Mouse (Mus musculus) midbrain, embryonic 12.5 days (tissue): ENCODE measurements around the gene Psmb11. TPM values are rescaled to one million over a fixed set of nuclear protein-coding genes. Genes with fewer than 3 reads are reported as not detected.

Source experiments
- ATAC-seq: fragments of 200-750 bp; cut with Nextera tagmentation; 2 replicates; pipeline ENCODE4 v1.8.0; 2017; ENCODE audit warnings: low read depth, moderate TSS enrichment, moderate library complexity; ENCODE audit not compliant: low FRiP score
- H3K27ac ChIP-seq: fragments of 300-500 bp; sonication (generic); replicated peaks from 2 replicates; pipeline ENCODE4 v1.5.1; 2016; ENCODE audit warnings: mild to moderate bottlenecking
- H3K27me3 ChIP-seq: fragments of 300-500 bp; sonication (generic); 2 replicates; pipeline ENCODE4 v1.6.1; 2016; ENCODE audit warnings: mild to moderate bottlenecking
- H3K36me3 ChIP-seq: fragments of 300-500 bp; sonication (generic); 2 replicates; pipeline ENCODE4 v1.6.1; 2016
- H3K4me1 ChIP-seq: fragments of 300-500 bp; sonication (generic); 2 replicates; pipeline ENCODE4 v1.6.1; 2016
- H3K4me2 ChIP-seq: fragments of 300-500 bp; sonication (generic); replicated peaks from 2 replicates; pipeline ENCODE4 v1.6.1; 2016; ENCODE audit warnings: mild to moderate bottlenecking, moderate library complexity
- H3K4me3 ChIP-seq: fragments of 300-500 bp; sonication (generic); 2 replicates; pipeline ENCODE4 v1.5.1; 2016; ENCODE audit warnings: mild to moderate bottlenecking
- H3K9ac ChIP-seq: fragments of 300-500 bp; sonication (generic); replicated peaks from 2 replicates; pipeline ENCODE4 v1.6.1; 2016; ENCODE audit warnings: mild to moderate bottlenecking, moderate library complexity
- H3K9me3 ChIP-seq: fragments of 300-500 bp; sonication (generic); 2 replicates; pipeline ENCODE4 v1.6.1; 2016; ENCODE audit warnings: mild to moderate bottlenecking
- WGBS: fragments of 180-500 bp; shearing (Covaris S2); methylation state at CpG from one replicate; pipeline ENCODE4 v1.1.7; 2016; 5-methylcytosine and 5-hydroxymethylcytosine counted together
- polyA plus RNA-seq: library from polyadenylated mRNA; unstranded; fragments of >200 nt; fragmentation: Nextera tagmentation; extraction: Ambion mirVana; gene quantifications from 2 replicates; pipeline ENCODE4 v1.2.1, GENCODE M21; 2016

The Psmb11 gene
- polyA plus RNA-seq, 1 experiment from 2014 or later, result not detected

DNA sequence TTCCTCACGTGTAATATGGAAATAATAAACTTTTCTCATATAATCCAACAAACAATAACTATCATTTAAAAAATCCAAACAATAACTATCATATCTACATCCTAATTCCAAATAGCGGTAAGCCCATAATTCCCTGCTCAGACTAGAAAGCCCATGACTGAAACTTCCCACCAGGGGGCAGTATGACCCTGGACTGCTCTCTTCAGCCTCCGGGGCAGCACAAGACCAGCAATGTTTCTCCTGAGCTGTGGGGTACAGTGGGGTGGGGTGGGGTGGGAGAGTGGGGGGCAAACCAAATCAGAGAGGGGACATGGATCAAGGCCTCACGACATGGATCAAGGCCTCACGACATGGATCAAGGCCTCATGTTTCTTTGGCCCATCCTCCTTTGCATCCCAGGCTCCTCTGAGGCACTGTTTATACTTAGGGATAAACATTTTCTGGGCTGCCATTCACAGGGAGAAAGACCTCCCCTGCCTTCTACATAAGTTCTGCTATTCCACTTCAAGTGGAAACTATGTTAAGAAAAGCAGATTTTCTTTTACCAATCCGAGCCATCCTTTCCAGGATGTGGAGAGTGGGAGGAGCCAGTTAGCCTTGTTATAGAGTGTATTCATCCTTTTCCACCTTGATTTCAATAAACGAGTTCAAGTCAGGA is 37.4 kb upstream of the Psmb11 start:
- H3K9me3 ChIP-seq, result no peaks in the 10 kb centered on the region
- no peak overlapping the region for H3K4me3 ChIP-seq
- H3K27ac ChIP-seq, result no peak overlapping the region
- peaks cover 13% of the 10 kb centered on the region for H3K36me3 ChIP-seq
- no peaks in the 10 kb centered on the region for H3K4me1 ChIP-seq
- peak; percentile 60 for ATAC-seq
- 51% methylated on average over 7 of the region's 7 CpGs for WGBS
- no peak overlapping the region for H3K9ac ChIP-seq
- no peak overlapping the region for H3K4me2 ChIP-seq
- H3K27me3 ChIP-seq, result no peaks in the 10 kb centered on the region

DNA sequence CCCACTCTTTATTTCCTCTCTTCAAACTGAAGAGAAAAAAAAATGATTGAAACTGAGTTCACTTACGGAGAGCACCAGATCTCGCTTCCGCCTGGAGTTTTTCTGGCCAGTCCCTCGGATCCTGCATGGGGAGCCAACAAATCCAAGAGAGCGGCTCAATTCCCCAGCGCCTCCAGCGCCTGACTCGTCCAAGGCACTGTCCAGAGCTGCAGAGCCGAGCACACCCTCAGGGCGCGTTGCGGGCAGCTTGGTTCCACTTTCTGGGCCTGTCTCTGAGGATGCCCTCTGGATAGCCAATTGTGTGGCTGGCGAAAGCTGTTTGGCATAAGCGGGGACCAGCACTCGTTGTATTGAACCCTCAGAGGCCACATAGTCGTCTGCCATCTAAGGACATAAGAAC is 30.2 kb upstream of the Psmb11 start:
- 0 out of 2 replicates have a peak, but pooled peaks cover 4% of the 10 kb centered on the region for H3K4me1 ChIP-seq
- H3K27me3 ChIP-seq, result no peaks in the 10 kb centered on the region
- H3K9ac ChIP-seq, result no peak overlapping the region
- no peak overlapping the region for H3K4me2 ChIP-seq
- ATAC-seq, result no peak
- H3K9me3 ChIP-seq, result no peaks in the 10 kb centered on the region
- no peak overlapping the region for H3K4me3 ChIP-seq
- 88% methylated on average over 16 of the region's 16 CpGs for WGBS
- no peak overlapping the region for H3K27ac ChIP-seq
- H3K36me3 ChIP-seq, result peaks cover 18% of the 10 kb centered on the region

DNA sequence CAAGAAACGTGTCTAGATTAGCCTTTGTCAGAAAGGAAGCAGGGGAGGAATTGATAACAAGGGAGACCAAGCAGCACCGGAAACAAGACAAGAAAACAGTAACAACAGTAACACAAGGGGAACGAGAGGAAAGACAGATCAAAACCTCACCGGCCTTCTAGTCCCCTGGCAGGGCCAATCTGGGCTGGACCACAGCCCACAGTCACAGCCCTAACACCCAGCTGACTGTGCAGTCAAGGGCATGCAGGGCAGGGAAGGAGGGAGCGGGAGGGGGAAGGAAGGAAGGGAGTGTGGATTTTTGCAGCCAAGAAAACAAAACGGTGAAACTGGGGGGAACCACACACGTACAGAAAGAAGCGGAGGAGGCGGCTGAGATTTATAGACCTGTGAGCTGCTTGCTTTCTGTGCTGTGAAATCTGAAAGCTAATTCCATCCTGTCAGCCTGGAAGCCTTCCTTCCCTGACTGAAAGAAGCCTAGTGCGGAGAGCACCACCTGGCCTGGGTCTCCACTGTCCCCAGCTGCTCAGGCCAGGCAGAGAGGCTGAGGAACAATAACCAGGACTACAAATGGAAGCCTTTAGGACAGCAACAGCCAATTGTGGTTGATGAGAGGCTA is 28.8 kb upstream of the Psmb11 start:
- no peaks in the 10 kb centered on the region for H3K9me3 ChIP-seq
- no peaks in the 10 kb centered on the region for H3K27me3 ChIP-seq
- H3K4me1 ChIP-seq, result 0 out of 2 replicates have a peak, but pooled peaks cover 4% of the 10 kb centered on the region
- peaks cover 18% of the 10 kb centered on the region for H3K36me3 ChIP-seq
- 81% methylated on average over 10 of the region's 10 CpGs for WGBS
- H3K9ac ChIP-seq, result no peak overlapping the region
- no peak overlapping the region for H3K4me3 ChIP-seq
- no peak overlapping the region for H3K4me2 ChIP-seq
- no peak for ATAC-seq
- 0 out of 2 replicates have a peak overlapping the region, but pooled peaks have one; percentile 35 for H3K27ac ChIP-seq

DNA sequence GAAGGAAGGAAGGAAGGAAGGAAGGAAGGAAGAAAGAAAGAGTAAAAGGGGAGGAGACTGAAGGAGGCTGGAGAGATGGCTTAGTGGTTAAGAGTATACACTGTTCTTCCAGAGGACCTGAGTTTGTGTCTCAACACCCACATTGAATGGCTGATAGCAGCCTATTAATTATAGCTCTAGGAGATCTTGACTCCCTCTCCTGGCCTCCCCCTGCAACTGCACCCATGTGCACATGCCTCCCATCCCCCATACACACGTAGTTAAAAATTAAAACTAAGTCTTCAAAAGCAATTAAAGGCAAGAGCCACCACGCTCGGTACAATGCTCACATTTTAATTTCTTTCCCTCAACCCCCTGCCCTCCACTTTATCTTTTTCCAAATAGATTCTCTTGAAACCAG is 27.2 kb upstream of the Psmb11 start:
- Histone ChIP-seq H3K36me3 (peaks cover 19% of the 10 kb centered on the region), H3K9me3 (no peaks in the 10 kb centered on the region), H3K27me3 (no peaks in the 10 kb centered on the region), H3K4me2 (no peak overlapping the region), H3K9ac (no peak overlapping the region), H3K4me3 (no peak overlapping the region), H3K4me1 (0 out of 2 replicates have a peak, but pooled peaks cover 4% of the 10 kb centered on the region), H3K27ac (no peak overlapping the region)
- 94% methylated on average over 3 of the region's 3 CpGs for WGBS
- no peak for ATAC-seq

DNA sequence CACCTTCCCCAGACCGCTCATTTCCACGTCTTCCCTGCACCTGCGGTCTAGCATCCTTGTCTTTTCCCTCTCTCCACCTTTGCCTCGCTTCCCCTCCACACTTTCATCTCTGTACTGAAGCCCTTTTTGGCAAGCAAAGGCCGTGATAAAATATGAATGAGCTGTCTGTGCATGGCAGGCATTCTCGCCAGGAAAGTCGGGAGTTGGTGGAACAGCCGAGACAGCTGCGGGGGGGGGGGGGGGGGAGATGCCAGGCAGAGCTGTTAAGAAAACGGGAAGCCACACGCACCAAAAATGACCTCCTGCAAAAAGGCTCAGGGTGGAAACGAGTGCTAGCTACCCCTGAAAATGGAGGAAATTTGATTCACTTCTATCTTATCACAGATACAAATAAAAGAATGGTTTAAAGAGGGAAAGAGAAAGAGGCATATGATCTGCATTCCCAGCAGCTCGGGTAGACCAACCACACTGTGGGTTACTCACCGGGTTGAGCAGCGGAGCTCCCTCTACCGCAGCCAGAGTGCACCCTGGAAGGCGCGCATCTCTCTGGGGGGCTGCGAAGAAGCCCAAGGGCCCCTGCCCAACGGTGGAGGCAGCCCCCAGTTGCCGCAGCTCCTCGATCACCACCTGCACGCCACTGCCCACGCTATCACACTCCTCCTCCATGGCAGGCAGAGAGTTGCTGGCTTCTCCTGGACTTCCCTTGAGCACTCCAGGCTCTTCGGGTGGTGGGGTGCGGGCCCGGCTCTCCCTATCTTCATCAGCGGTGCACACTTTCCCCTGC is 26.4 kb upstream of the Psmb11 start:
- H3K4me2 ChIP-seq, result no peak overlapping the region; the same call in 1 of the 2 replicates
- no peak overlapping the region for H3K27ac ChIP-seq
- peaks cover 24% of the 10 kb centered on the region for H3K36me3 ChIP-seq
- no peaks in the 10 kb centered on the region for H3K27me3 ChIP-seq
- WGBS, result 73% methylated on average over 28 of the region's 28 CpGs
- no peaks in the 10 kb centered on the region for H3K9me3 ChIP-seq
- H3K9ac ChIP-seq, result no peak overlapping the region
- ATAC-seq, result no peak
- H3K4me3 ChIP-seq, result no peak overlapping the region
- H3K4me1 ChIP-seq, result 0 out of 2 replicates have a peak, but pooled peaks cover 4% of the 10 kb centered on the region

DNA sequence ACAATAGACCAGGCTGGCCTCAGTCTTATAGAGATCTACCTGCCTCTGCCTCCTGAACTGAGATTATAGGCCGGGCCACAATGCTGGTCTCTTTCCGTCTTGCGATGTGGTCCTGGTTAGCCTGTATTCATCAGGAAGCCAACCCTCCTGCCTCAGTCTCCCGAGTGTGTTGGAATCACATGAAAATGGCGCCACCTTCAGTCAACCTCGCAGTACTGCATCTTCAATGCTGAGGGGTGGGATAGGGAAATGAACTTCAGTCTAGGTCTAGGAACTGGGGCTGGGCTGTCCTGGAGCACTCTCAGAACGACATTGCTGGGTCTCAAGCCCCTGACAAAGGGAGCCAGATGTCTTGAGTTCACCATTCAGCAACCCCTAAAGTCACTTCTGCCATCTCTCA is 24.1 kb upstream of the Psmb11 start:
- H3K4me2 ChIP-seq, result no peak overlapping the region
- no peak for ATAC-seq
- H3K36me3 ChIP-seq, result peaks cover 24% of the 10 kb centered on the region
- H3K27ac ChIP-seq, result no peak overlapping the region
- no peaks in the 10 kb centered on the region for H3K27me3 ChIP-seq
- H3K4me3 ChIP-seq, result no peak overlapping the region
- H3K4me1 ChIP-seq, result 0 out of 2 replicates have a peak, but pooled peaks cover 4% of the 10 kb centered on the region
- H3K9ac ChIP-seq, result no peak overlapping the region
- no peaks in the 10 kb centered on the region for H3K9me3 ChIP-seq
- 79% methylated on average over 7 of the region's 7 CpGs for WGBS

DNA sequence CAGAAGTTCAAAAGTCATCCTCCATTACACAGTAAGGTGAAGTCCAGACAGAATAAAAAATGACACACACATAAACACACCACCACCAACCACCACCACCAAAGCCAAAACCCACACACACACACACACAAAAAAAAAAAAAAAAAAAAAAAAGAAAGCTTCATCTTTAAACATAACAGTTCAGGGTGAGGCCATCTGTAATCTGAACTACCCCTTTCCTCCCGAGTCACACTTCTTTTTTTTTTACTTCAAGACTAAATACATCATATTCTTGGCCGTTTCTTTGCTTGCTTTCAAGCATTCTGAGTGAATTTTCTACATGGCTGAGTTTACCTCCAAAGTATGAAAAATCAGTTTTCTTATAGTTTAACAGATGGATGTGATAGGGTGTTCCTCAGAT is 19.6 kb upstream of the Psmb11 start:
- ATAC-seq, result no peak
- H3K4me1 ChIP-seq, result peaks cover 23% of the 10 kb centered on the region
- H3K9ac ChIP-seq, result no peak overlapping the region
- H3K4me2 ChIP-seq, result no peak overlapping the region
- H3K36me3 ChIP-seq, result peaks cover 6% of the 10 kb centered on the region; the same call in 1 of the 2 replicates
- H3K27me3 ChIP-seq, result no peaks in the 10 kb centered on the region
- no peak overlapping the region for H3K4me3 ChIP-seq
- no peaks in the 10 kb centered on the region for H3K9me3 ChIP-seq
- no peak overlapping the region for H3K27ac ChIP-seq
- WGBS, result 85% methylated on average over 2 of the region's 2 CpGs

DNA sequence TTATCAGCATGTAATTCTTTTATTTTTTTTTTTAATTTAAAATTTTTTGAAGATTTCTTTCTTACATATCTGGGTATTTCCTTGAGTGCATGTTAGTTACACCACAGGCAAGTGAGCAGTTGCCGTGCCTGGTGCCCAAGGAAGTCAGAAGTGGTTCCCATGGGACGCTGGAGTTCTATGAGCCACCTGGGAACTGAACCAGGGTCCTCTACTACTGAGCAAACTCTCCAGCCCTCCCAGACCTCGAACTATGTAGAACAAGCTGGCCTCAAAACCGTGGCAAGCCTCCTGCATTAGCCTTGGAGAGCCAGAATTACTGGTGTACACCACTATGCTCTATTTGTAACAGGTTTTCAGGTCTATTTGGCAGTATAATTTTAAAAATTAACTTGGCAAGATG is 18.6 kb upstream of the Psmb11 start:
- Histone ChIP-seq H3K9ac (peak overlapping the region; percentile 71), H3K27ac (peak overlapping the region; percentile 81), H3K27me3 (no peaks in the 10 kb centered on the region), H3K36me3 (peaks cover 6% of the 10 kb centered on the region; the same call in 1 of the 2 replicates), H3K4me3 (peak overlapping the region; percentile 55), H3K4me2 (peak overlapping the region; percentile 47), H3K9me3 (no peaks in the 10 kb centered on the region), H3K4me1 (peaks cover 23% of the 10 kb centered on the region)
- 40% methylated on average over 4 of the region's 4 CpGs for WGBS
- ATAC-seq, result peak; percentile 14

DNA sequence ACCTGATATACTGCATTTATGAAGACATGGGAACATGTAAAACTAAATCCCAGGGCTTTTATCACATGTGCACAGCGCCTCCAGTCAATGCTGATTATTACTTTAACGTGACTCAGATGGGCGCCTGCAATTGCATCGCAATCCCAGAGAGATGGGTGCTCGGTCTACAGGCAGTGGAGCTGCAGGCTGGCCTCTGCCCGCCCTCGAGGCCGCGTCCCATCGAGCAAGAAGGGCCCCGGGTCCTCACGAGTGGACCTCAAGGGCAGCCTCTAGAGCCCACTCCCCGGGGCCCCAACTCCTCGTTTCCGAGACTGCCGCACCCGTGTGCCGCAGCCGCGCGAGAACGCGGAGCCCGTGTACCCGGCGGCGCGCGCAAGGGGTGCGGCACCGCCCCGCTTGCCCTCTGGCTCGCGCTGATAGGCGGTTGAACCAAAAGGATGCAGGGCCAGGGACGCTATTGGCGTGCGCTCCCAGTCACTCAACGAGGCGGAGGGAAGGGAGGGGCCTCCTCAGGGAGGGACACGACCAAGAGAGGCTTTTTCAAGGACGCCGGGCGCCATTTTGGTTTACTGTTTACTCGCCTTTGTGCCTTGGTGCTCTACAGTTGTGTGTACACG is 18.1 kb upstream of the Psmb11 start:
- no peaks in the 10 kb centered on the region for H3K27me3 ChIP-seq
- H3K9ac ChIP-seq, result peak overlapping the region; percentile 71
- H3K4me2 ChIP-seq, result peak overlapping the region; percentile 47
- peaks cover 6% of the 10 kb centered on the region; the same call in 1 of the 2 replicates for H3K36me3 ChIP-seq
- WGBS, result under 1% methylated on average over 46 of the region's 46 CpGs
- peak overlapping the region; percentile 81 for H3K27ac ChIP-seq
- ATAC-seq, result peak; percentile 99
- H3K4me3 ChIP-seq, result peak overlapping the region; percentile 55
- H3K4me1 ChIP-seq, result peaks cover 23% of the 10 kb centered on the region
- H3K9me3 ChIP-seq, result no peaks in the 10 kb centered on the region

DNA sequence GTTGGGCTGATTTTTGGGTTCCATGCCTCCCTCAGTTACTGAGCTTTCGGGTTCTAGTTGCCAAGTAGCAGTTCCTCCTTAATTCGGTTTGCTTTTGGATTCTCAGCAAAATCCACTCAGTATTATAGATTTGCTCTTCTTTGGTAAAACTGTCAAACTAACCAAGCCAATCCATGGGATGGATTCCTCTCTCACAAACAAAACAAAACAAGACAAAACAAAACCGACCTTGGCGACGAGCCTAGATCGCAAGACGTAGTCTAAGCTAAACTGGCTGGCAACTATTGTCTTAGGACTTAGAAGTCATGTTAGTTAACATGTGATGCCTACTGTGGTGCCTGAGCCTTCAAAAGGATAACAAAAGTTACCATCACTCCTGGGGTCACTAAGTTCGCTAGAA is 17.5 kb upstream of the Psmb11 start:
- Histone ChIP-seq H3K9me3 (no peaks in the 10 kb centered on the region), H3K4me1 (peaks cover 23% of the 10 kb centered on the region), H3K36me3 (peaks cover 6% of the 10 kb centered on the region; the same call in 1 of the 2 replicates), H3K27me3 (no peaks in the 10 kb centered on the region), H3K4me2 (peak overlapping the region; percentile 47), H3K9ac (no peak overlapping the region), H3K4me3 (peak overlapping the region; percentile 55), H3K27ac (peak overlapping the region; percentile 50)
- no peak for ATAC-seq
- WGBS, result 87% methylated on average over 8 of the region's 8 CpGs

DNA sequence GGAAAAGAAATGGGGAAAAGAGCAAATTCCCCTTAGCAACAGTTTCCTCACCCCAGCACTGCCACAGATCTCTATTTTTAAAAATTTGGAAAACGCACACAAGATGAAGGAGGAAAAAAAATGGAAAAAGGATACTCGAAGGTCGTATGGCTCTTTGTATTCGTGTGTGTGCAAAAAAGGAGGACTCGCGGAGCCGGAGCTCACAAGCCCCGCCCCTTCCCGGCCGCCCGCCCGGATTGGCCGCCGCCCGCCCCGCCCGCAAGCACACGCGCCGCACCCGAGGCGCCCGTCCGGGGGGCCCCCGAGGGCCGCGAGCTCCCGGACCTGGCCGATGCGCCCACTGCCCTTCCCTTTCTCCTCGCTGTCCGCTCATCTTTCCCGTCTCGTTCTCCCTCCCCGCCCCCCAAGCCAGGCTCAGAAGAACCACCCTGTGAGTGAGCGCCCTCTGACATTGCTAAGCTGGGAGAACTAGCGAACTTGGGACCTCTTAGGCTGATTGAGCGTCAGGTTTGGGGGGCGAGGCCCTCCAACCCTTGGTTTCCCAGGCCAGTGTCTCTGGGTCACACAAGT is 15.4 kb upstream of the Psmb11 start, which contains the start of gene 4931414P19Rik:
Gene 4931414P19Rik (minus strand): TSS at position 242 of the 570 bp plus-strand sequence.
- no peaks in the 10 kb centered on the region for H3K9me3 ChIP-seq
- ATAC-seq, result peak; percentile 28
- H3K36me3 ChIP-seq, result 0 out of 2 replicates have a peak, but pooled peaks cover 3% of the 10 kb centered on the region
- H3K4me3 ChIP-seq, result peak within 1 kb of the TSS; percentile 46
- H3K4me1 ChIP-seq, result peaks cover 23% of the 10 kb centered on the region
- peak within 1 kb of the TSS; percentile 58 for H3K4me2 ChIP-seq
- H3K27me3 ChIP-seq, result no peaks in the 10 kb centered on the region
- H3K9ac ChIP-seq, result peak within 1 kb of the TSS; percentile 52
- WGBS, result under 1% methylated on average over 36 of the region's 39 CpGs
- peak within 1 kb of the TSS; percentile 50 for H3K27ac ChIP-seq
